Mouse (Mus musculus) G1E (cell line): Measurements from ENCODE around the gene Gpr35.

Source experiments
- CTCF ChIP-seq: IDR thresholded peaks from 2 replicates; pipeline ENCODE4 v1.5.1; 2012; ENCODE audit warnings: low read depth, low read length, inconsistent platforms, mixed read lengths
- GATA1 ChIP-seq: IDR thresholded peaks from 2 replicates; pipeline ENCODE4 v1.6.1; 2012; ENCODE audit warnings: borderline replicate concordance, low read length, inconsistent platforms, mixed read lengths
- TAL1 ChIP-seq: conservative IDR thresholded peaks from 2 replicates; pipeline ENCODE4 v1.6.1; 2012; ENCODE audit warnings: low read depth, low read length, inconsistent platforms, mixed read lengths

- TF ChIP-seq GATA1, result no peak
- no peak for TF ChIP-seq CTCF
- no peak for TF ChIP-seq TAL1
Measured at GRCm38 (mm10) chr1:92939746-92940145, 10.9 kb upstream of the Gpr35 start.
